Mouse (Mus musculus) forebrain, embryonic 11.5 days (tissue): ENCODE measurements around the gene Eif2s1. TPM values are rescaled to one million over a fixed set of nuclear protein-coding genes. Genes with fewer than 3 reads are reported as not detected.
"Not testable (repeated sequence)": the region's sequence is repeated elsewhere in the genome, so short reads cannot be mapped to it uniquely, and the experiment has no call there.

ENCODE experiments used
- ATAC-seq: fragments of 200-750 bp; cut with Nextera tagmentation; replicated peaks from 2 replicates; pipeline ENCODE4 v1.8.0; 2017; ENCODE audit warnings: moderate TSS enrichment; ENCODE audit not compliant: low FRiP score
- DNase-seq: peaks from one replicate; pipeline ENCODE4 v3.0.0-alpha.2; 2017; ENCODE audit warnings: low spot score
- H3K27ac ChIP-seq: fragments of 300-500 bp; sonication (generic); 2 replicates; pipeline ENCODE4 v1.5.1; 2014; ENCODE audit warnings: low read depth, low read length
- H3K27me3 ChIP-seq: fragments of 300-500 bp; sonication (generic); 2 replicates; pipeline ENCODE4 v1.6.1; 2014; ENCODE audit warnings: mild to moderate bottlenecking, low read length, mixed read lengths; ENCODE audit not compliant: control insufficient read depth, insufficient read depth
- H3K36me3 ChIP-seq: fragments of 300-500 bp; sonication (generic); 2 replicates; pipeline ENCODE4 v1.6.1; 2014; ENCODE audit warnings: mild to moderate bottlenecking, low read length, moderate library complexity, mixed read lengths; ENCODE audit not compliant: control insufficient read depth, insufficient read depth
- H3K4me1 ChIP-seq: fragments of 300-500 bp; sonication (generic); replicated peaks from 2 replicates; pipeline ENCODE4 v1.6.1; 2014; ENCODE audit warnings: low read length, mixed read lengths; ENCODE audit not compliant: control insufficient read depth, insufficient read depth
- H3K4me2 ChIP-seq: fragments of 300-500 bp; sonication (generic); 2 replicates; pipeline ENCODE4 v1.6.1; 2014; ENCODE audit warnings: low read depth, mild to moderate bottlenecking, low read length, moderate library complexity, mixed read lengths; ENCODE audit not compliant: severe bottlenecking
- H3K4me3 ChIP-seq: fragments of 300-500 bp; sonication (generic); 2 replicates; pipeline ENCODE4 v1.5.1; 2014; ENCODE audit warnings: low read depth, low read length
- H3K9ac ChIP-seq: fragments of 300-500 bp; sonication (generic); 2 replicates; pipeline ENCODE4 v1.6.1; 2014; ENCODE audit warnings: low read length
- H3K9me3 ChIP-seq: fragments of 300-500 bp; sonication (generic); 2 replicates; pipeline ENCODE4 v1.6.1; 2016; ENCODE audit warnings: low read length, mixed read lengths; ENCODE audit not compliant: control insufficient read depth
- WGBS: fragments of 180-500 bp; shearing (Covaris S2); extraction: QIAGEN DNeasy Blood & Tissue Kit; methylation state at CpG from one replicate; pipeline ENCODE4 v1.1.7; 2014; 5-methylcytosine and 5-hydroxymethylcytosine counted together
- polyA plus RNA-seq: library from polyadenylated mRNA; unstranded; fragments of >200 nt; fragmentation: Nextera tagmentation; extraction: Ambion mirVana; gene quantifications from 2 replicates; pipeline ENCODE4 v1.2.1, GENCODE M21; 2014

Gene Eif2s1
- polyA plus RNA-seq, 1 experiment from 2014 or later, result 249 TPM

DNA sequence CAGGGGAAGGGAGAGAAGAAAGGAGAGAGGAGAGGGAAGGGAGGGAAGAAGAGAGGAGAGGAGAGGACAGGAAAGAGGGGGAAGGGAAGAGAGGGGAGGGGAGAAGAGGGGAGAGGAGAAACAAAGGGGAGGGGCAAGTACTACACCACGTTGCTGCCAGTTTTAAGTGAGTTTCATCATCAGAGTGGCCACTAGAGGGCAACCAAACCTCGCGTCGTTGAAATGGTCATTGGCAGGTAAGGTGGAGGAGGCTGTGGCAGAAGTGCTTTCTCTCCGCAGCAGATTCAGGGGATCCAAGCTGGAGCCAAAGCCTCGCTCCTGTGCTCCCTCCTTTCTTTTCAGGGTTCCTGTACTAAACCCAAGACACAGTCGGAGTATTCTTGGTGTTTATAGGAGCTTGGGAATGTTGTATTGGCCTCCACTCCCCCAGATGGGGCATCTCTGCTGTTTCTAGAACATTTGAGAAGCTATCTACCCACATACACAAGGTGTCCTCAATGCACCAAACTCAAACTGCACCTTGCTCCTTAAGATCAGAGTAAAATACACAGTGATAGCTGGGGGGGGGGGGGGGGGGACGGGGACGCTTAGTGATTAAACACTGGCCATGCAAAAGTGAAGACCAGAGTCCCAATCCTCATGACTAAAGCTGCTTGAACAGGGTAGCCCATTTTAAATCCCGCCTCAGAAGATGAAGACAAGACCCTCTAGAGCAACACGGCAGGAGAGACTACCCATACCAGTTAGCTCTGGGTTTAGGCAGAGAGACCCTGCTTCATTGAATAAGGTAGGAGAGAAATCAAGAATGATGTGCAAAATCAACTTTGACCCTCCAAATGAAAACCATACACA lies 56.8 kb downstream of the Eif2s1 start:
- H3K4me3 ChIP-seq, result no peak overlapping the region
- no peaks in the 10 kb centered on the region for H3K9me3 ChIP-seq
- H3K4me2 ChIP-seq, result no peak overlapping the region

DNA sequence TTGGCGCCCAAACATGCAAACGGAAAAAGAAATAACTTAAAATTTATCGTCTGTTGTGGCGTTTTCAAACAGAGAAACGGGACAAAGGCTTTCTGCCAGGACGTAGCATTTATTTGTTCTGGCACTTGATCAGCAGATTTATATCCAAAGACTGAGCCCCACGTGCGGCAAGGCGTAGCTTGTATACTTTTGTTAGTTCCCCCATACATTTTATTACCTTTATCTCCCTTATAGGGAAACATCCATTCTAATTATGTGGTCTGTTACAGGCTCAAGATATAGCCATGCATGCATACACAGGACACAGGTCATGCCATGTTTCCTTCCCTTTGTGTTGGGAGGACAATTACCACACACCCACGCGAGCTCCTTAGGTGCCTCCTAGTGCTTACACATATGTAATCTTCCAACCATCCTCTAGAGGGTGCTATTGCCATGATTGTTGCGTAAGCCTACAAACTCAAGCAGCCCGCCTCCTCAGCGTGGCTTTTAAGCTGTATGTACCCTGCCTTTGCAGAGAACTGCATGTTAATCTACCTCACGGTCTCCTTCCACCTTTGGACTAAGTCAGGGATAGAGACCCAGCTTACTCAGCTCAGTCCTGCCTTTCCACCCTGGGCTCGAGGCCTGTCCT lies 57.6 kb downstream of the Eif2s1 start:
- Histone ChIP-seq H3K9me3 (no peaks in the 10 kb centered on the region), H3K4me3 (no peak overlapping the region), H3K4me1 (no peaks in the 10 kb centered on the region), H3K27me3 (no peaks in the 10 kb centered on the region), H3K27ac (no peak overlapping the region), H3K4me2 (no peak overlapping the region), H3K36me3 (no peaks in the 10 kb centered on the region), H3K9ac (no peak overlapping the region)
- DNase-seq (peak; percentile 65), ATAC-seq (peak; percentile 81)
- WGBS, result 34% methylated on average over 16 of the region's 16 CpGs

More for the DNA sequence above, 56.8 kb downstream of the Eif2s1 start:
- no peaks in the 10 kb centered on the region for H3K36me3 ChIP-seq
- H3K27me3 ChIP-seq, result 0 out of 2 replicates have a peak, but pooled peaks cover 2% of the 10 kb centered on the region
- H3K9ac ChIP-seq, result no peak overlapping the region
- DNase-seq (peak; percentile 87), ATAC-seq (peak; percentile 58; the same call in 1 of the 2 replicates)
- H3K4me1 ChIP-seq, result no peaks in the 10 kb centered on the region
- 16% methylated on average over 11 of the region's 11 CpGs for WGBS
- H3K27ac ChIP-seq, result no peak overlapping the region

DNA sequence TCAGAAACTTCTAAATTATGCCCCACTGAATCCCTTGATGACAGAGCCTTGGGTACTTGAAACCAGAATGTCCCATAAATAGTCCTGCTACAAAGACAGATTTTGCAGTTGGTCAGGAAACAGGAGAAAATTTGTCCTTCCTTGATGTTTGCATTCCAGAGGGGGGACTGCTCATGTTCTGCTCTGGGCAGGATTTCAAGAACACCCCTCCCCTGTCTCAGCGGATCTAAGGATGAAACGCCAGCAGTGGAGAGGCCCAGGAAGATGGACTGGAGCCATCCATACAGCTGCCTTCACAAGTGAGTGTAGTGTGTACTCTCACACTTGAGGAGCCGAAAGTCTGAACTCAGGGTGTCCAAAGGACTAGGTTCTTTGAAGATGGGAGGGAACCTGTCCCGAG lies 59.8 kb downstream of the Eif2s1 start:
- H3K9me3 ChIP-seq, result no peaks in the 10 kb centered on the region

DNA sequence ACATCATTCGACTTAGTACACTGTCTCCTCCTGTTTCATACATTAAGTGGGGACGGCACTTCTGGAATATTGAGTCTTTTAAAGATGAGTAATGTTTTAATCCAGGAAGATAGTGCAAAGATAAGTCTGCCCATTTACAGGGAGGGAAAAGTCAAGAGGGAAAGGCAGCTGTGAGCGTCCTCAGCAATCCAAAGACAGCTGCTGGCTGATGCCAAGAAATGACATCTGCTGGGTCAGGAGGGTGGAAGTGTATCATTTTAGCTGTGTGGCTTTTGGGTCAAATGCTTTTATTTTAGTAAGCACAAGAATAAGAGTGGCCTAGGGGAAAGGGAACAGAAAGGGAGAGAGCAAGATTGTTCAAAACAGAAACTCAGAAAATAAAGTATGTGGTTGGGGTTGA lies 60.4 kb downstream of the Eif2s1 start:
- no peak overlapping the region for H3K4me2 ChIP-seq
- no peak for ATAC-seq
- H3K27me3 ChIP-seq, result no peaks in the 10 kb centered on the region
- no peak overlapping the region for H3K9ac ChIP-seq
- no peaks in the 10 kb centered on the region for H3K36me3 ChIP-seq
- no peak overlapping the region for H3K4me3 ChIP-seq
- no peaks in the 10 kb centered on the region for H3K4me1 ChIP-seq
- H3K9me3 ChIP-seq, result no peaks in the 10 kb centered on the region
- WGBS, result 79% methylated on average over 3 of the region's 3 CpGs
- DNase-seq, result no peak
- no peak overlapping the region for H3K27ac ChIP-seq

More for the DNA sequence above, 59.8 kb downstream of the Eif2s1 start:
- Histone ChIP-seq H3K4me2 (no peak overlapping the region), H3K4me3 (no peak overlapping the region), H3K27ac (no peak overlapping the region), H3K27me3 (no peaks in the 10 kb centered on the region), H3K36me3 (no peaks in the 10 kb centered on the region), H3K4me1 (no peaks in the 10 kb centered on the region), H3K9ac (no peak overlapping the region)
- no peak for ATAC-seq
- WGBS, result 81% methylated on average over 4 of the region's 4 CpGs
- DNase-seq, result no peak

DNA sequence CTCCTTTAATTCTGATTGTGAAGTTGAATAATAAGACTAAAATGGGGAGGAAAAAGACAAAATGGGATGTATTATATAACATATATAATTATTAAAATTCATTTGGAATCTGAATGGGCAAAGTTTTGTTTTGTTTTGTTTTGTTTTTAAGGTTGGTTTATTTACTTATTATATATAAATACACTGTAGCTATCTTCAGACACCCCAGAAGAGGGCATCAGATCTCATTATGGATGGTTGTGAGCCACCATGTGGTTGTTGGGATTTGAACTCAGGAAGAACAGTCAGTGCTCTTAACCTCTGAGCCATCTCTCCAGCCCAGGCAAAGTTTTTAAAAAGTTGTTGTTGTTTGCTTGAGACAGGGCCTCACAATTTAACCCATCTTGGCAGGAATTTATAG lies 61.4 kb downstream of the Eif2s1 start:
- not testable (repeated sequence) for H3K4me2 ChIP-seq, H3K4me1 ChIP-seq

DNA sequence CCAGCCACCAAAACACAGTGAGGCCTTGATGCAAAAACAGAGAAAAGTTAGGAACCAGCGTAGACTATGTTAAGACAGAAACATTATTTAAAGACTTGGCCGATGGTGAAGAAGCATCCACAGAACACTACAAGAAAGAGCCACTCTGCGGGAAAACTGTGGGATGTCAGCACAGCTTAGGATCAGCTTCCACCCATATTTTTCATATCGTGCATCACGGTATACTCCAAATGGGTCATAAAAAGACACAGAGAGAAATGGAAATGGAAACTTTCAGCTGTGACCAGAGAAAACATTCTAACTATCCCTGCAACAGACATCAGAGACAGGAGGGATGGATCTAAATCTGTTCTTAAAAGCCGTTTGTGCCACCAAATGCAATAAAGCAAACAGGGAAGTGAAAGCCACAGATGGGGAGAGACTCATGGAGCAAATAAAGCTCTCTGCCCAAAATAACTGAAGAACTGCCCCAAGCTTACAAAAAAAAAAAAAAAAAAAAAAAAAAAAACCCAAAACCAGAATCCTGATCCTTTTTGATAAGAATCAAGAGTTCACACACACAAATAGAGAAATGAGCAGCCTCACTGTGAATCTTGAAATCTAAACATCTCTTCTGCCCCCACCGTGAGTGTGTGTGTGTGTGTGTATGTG lies 62.0 kb downstream of the Eif2s1 start:
- no peaks in the 10 kb centered on the region for H3K9me3 ChIP-seq

More for the DNA sequence above, 61.4 kb downstream of the Eif2s1 start:
- H3K4me3 ChIP-seq, H3K9me3 ChIP-seq, H3K9ac ChIP-seq, H3K27me3 ChIP-seq, ATAC-seq, H3K27ac ChIP-seq, DNase-seq, H3K36me3 ChIP-seq: not testable (repeated sequence)

DNA sequence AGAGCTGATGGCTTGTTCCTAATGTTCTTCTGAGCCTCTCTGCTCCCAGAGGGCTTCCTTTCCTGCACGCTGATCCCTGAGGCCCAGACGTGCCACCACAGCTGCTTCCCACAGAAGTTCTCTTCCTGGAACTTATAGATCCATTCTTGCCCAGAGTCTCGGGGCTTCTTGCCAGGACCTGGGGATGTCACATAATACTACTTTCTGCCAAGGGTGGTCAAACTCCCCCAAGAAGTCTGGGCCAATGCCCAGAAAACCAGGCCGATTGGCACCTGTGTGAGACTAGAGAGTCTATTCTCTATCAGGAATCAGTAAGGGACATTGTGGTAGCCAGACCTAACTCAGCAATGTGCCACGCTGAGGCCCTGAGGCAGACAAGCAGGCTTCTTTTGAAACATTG lies 65.7 kb downstream of the Eif2s1 start:
- H3K27me3 ChIP-seq, result no peaks in the 10 kb centered on the region
- H3K4me1 ChIP-seq, result no peaks in the 10 kb centered on the region
- no peak overlapping the region for H3K4me3 ChIP-seq
- no peaks in the 10 kb centered on the region for H3K9me3 ChIP-seq
- DNase-seq, result no peak
- no peak overlapping the region for H3K27ac ChIP-seq
- no peak for ATAC-seq
- H3K9ac ChIP-seq, result no peak overlapping the region
- no peak overlapping the region for H3K4me2 ChIP-seq
- H3K36me3 ChIP-seq, result no peaks in the 10 kb centered on the region
- WGBS, result 87% methylated on average over 5 of the region's 5 CpGs

More for the DNA sequence above, 62.0 kb downstream of the Eif2s1 start:
- Histone ChIP-seq H3K36me3 (no peaks in the 10 kb centered on the region), H3K27me3 (no peaks in the 10 kb centered on the region), H3K4me3 (no peak overlapping the region), H3K4me1 (no peaks in the 10 kb centered on the region), H3K4me2 (no peak overlapping the region), H3K27ac (no peak overlapping the region), H3K9ac (no peak overlapping the region)
- ATAC-seq (no peak), DNase-seq (no peak)
- WGBS, result 95% methylated on average over 7 of the region's 7 CpGs

DNA sequence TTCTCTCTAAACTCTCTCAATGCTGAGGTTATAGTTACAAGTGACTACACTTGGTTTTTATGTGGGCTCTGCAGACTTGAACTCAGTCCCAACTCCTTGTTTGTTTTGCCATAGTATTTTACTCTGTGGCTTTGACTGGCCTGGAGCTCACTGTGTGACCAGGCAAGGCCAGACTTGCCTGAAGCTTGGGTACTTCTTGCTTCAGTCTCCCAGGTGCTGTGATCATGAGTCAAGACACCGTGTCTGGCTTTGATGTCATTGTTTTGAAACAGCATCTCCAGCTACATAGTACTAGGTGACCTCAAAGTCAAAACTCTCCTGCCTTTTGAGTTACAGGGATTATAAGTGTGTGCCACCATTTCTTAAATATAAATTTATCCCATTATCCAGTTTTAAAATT lies 68.3 kb downstream of the Eif2s1 start:
- Histone ChIP-seq H3K36me3 (no peaks in the 10 kb centered on the region), H3K27ac (no peak overlapping the region), H3K4me3 (no peak overlapping the region), H3K4me2 (no peak overlapping the region), H3K9me3 (no peaks in the 10 kb centered on the region), H3K9ac (no peak overlapping the region), H3K4me1 (no peaks in the 10 kb centered on the region), H3K27me3 (no peaks in the 10 kb centered on the region)
- DNase-seq, result no peak
- ATAC-seq, result no peak
- WGBS, result 83% methylated on average over 1 of the region's 1 CpGs
